Mouse (Mus musculus): Measurements from ENCODE around the gene Vamp4. TPM values are rescaled to one million over a fixed set of nuclear protein-coding genes. Genes with fewer than 3 reads are reported as not detected.
A peak's percentile ranks its signal among the peaks of the same experiment; 100 is the strongest.

The Vamp4 gene
- 15.5 and 20.4 TPM in 2 replicates for polyA plus RNA-seq (2015; fragmentation: Nextera tagmentation; extraction: Ambion mirVana)

GRCm38 (mm10) chr1:162570260-162570748 is at the start of gene Vamp4:
Gene Vamp4 (plus strand): TSS chr1:162570515.
- WGBS (ENCODE audit: insufficient replicate concordance) = under 1% methylated on average over 42 of the region's 43 CpGs
- H3K4me2 ChIP-seq = peak within 1 kb of the TSS; percentile 98
- peak within 1 kb of the TSS; percentile 75 for H3K27ac ChIP-seq
- no peaks in the 10 kb centered on the region for H3K9me3 ChIP-seq (replicated peaks)
- peak within 1 kb of the TSS; percentile 92 for H3K9ac ChIP-seq
- peak; percentile 98 for ATAC-seq (ENCODE audit: low read depth)
- peaks cover 20% of the 10 kb centered on the region for H3K4me1 ChIP-seq (replicated peaks)
- peak; percentile 88 for DNase-seq
- H3K27me3 ChIP-seq = no peaks in the 10 kb centered on the region; the same call in none of the 2 replicates
- H3K4me3 ChIP-seq (replicated peaks) = peak within 1 kb of the TSS; percentile 96
- H3K36me3 ChIP-seq = peaks cover 12% of the 10 kb centered on the region

GRCm38 (mm10) chr1:162529651-162530050 is 40.7 kb upstream of the Vamp4 start:
- DNase-seq (no peak), ATAC-seq (ENCODE audit: low read depth) (no peak)
- Histone ChIP-seq H3K27me3 (no peaks in the 10 kb centered on the region), H3K36me3 (peaks cover 19% of the 10 kb centered on the region), H3K9me3 (replicated peaks) (no peaks in the 10 kb centered on the region), H3K9ac (no peak overlapping the region), H3K4me3 (replicated peaks) (no peak overlapping the region), H3K4me1 (replicated peaks) (no peaks in the 10 kb centered on the region), H3K4me2 (no peak overlapping the region), H3K27ac (no peak overlapping the region)
- 48% methylated on average over 2 of the region's 2 CpGs for WGBS (ENCODE audit: insufficient replicate concordance)

- H3K27ac ChIP-seq = no peak overlapping the region
- H3K4me1 ChIP-seq (replicated peaks) = no peaks in the 10 kb centered on the region
- H3K36me3 ChIP-seq = peaks cover 30% of the 10 kb centered on the region
- ATAC-seq (ENCODE audit: low read depth) (no peak), DNase-seq (no peak)
- no peak overlapping the region for H3K9ac ChIP-seq
- H3K4me3 ChIP-seq (replicated peaks) = no peak overlapping the region
- no peaks in the 10 kb centered on the region for H3K9me3 ChIP-seq (replicated peaks)
- 89% methylated on average over 1 of the region's 1 CpGs for WGBS (ENCODE audit: insufficient replicate concordance)
- H3K27me3 ChIP-seq = no peaks in the 10 kb centered on the region
- no peak overlapping the region for H3K4me2 ChIP-seq
Observed at GRCm38 (mm10) chr1:162530666-162531065, 39.6 kb upstream of the Vamp4 start.

DNA sequence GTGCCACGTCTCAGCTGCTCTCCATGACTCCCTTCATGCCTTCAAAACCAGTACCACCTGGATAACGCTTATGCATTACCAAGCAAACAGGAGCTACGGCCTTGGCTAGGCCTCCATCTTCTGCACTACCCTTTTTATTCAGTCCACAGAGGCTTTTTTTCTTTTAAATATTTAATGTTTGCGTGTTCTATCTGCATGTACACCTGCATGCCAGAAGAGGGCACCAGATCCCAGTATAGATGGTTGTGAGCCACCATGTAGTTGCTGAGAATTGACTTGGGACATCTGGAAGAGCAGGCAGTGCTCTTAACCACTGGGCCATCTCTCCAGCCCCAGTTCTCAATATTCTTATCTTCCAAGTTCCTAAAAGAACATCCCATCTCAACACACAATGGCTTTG is 38.7 kb upstream of the Vamp4 start:
- WGBS (ENCODE audit: insufficient replicate concordance) = 61% methylated on average over 4 of the region's 4 CpGs
- Histone ChIP-seq H3K36me3 (peaks cover 39% of the 10 kb centered on the region), H3K4me1 (replicated peaks) (no peaks in the 10 kb centered on the region)

DNA sequence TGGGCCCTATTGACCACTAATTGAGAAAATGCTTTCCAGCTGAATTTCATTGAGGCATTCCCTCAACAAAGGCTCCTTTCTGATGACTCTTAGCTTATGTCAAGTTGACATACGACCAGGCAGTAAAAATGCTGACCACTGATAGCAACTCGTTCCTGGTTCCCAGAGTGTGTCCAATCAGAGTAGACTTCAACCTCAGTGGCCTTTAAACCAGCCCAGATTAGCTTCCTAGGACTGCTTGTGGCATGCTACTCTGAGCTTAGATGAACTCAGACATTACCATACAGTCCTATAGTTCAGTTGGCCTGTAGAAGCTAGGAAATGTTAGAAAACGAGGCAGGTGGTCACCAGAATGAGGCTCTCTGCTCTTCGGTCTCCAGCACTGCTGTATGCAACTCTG is 38.0 kb upstream of the Vamp4 start:
- no peak for DNase-seq
- WGBS (ENCODE audit: insufficient replicate concordance) = 58% methylated on average over 4 of the region's 4 CpGs

More for the DNA sequence above, 38.7 kb upstream of the Vamp4 start:
- ATAC-seq (ENCODE audit: low read depth) (no peak), DNase-seq (no peak)
- Histone ChIP-seq H3K4me3 (replicated peaks) (no peak overlapping the region), H3K9me3 (replicated peaks) (no peaks in the 10 kb centered on the region), H3K9ac (no peak overlapping the region), H3K27ac (no peak overlapping the region), H3K27me3 (no peaks in the 10 kb centered on the region), H3K4me2 (no peak overlapping the region)

GRCm38 (mm10) chr1:162533766-162534560 is 36.4 kb upstream of the Vamp4 start:
- Histone ChIP-seq H3K4me3 (replicated peaks) (no peak overlapping the region), H3K27me3 (no peaks in the 10 kb centered on the region), H3K4me2 (no peak overlapping the region), H3K4me1 (replicated peaks) (no peaks in the 10 kb centered on the region), H3K9me3 (replicated peaks) (no peaks in the 10 kb centered on the region), H3K9ac (no peak overlapping the region), H3K36me3 (peaks cover 57% of the 10 kb centered on the region), H3K27ac (no peak overlapping the region)
- WGBS (ENCODE audit: insufficient replicate concordance) = 86% methylated on average over 14 of the region's 14 CpGs
- no peak for DNase-seq
- ATAC-seq (ENCODE audit: low read depth) = no peak

More for the DNA sequence above, 38.0 kb upstream of the Vamp4 start:
- no peak for ATAC-seq (ENCODE audit: low read depth)
- H3K9ac ChIP-seq = no peak overlapping the region
- H3K36me3 ChIP-seq = peaks cover 46% of the 10 kb centered on the region
- no peak overlapping the region for H3K27ac ChIP-seq
- no peak overlapping the region for H3K4me3 ChIP-seq (replicated peaks)
- no peaks in the 10 kb centered on the region for H3K27me3 ChIP-seq
- no peak overlapping the region for H3K4me2 ChIP-seq
- H3K4me1 ChIP-seq (replicated peaks) = no peaks in the 10 kb centered on the region
- no peaks in the 10 kb centered on the region for H3K9me3 ChIP-seq (replicated peaks)

DNA sequence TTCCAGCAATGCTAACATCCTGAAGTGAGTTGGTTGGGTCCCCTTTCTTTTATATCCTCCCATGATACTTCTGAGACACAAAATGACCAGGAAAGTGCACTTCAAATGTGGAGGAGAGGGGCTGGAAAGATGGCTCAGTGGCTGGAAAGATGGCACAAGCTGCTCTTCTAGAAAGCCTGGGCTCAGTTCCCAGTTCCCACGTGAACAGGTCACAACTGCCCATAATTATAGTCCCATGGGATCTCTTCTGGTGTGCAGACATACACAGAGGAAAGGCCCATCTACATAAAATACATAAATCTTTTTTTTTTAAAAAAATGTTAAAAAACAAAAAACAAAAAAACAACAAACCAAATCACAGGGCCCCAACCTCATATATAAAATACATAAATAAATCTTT is 27.1 kb upstream of the Vamp4 start:
- DNase-seq (no peak), ATAC-seq (ENCODE audit: low read depth) (no peak)
- WGBS (ENCODE audit: insufficient replicate concordance) = 80% methylated on average over 1 of the region's 1 CpGs
- Histone ChIP-seq H3K9me3 (replicated peaks) (no peaks in the 10 kb centered on the region), H3K27ac (no peak overlapping the region), H3K36me3 (peaks cover 79% of the 10 kb centered on the region), H3K4me2 (no peak overlapping the region), H3K4me3 (replicated peaks) (no peak overlapping the region), H3K9ac (no peak overlapping the region), H3K4me1 (replicated peaks) (peaks cover 26% of the 10 kb centered on the region), H3K27me3 (no peaks in the 10 kb centered on the region)

- Histone ChIP-seq H3K9ac (peak overlapping the region; percentile 80), H3K4me3 (replicated peaks) (peak overlapping the region; percentile 80), H3K4me2 (peak overlapping the region; percentile 97), H3K27me3 (no peaks in the 10 kb centered on the region), H3K36me3 (peaks cover 38% of the 10 kb centered on the region), H3K9me3 (replicated peaks) (no peaks in the 10 kb centered on the region), H3K27ac (no peak overlapping the region), H3K4me1 (replicated peaks) (peaks cover 39% of the 10 kb centered on the region)
- WGBS (ENCODE audit: insufficient replicate concordance) = under 1% methylated on average over 10 of the region's 10 CpGs
- no peak for ATAC-seq (ENCODE audit: low read depth)
- DNase-seq = no peak
Observed at GRCm38 (mm10) chr1:162547607-162548006, 22.7 kb upstream of the Vamp4 start.

DNA sequence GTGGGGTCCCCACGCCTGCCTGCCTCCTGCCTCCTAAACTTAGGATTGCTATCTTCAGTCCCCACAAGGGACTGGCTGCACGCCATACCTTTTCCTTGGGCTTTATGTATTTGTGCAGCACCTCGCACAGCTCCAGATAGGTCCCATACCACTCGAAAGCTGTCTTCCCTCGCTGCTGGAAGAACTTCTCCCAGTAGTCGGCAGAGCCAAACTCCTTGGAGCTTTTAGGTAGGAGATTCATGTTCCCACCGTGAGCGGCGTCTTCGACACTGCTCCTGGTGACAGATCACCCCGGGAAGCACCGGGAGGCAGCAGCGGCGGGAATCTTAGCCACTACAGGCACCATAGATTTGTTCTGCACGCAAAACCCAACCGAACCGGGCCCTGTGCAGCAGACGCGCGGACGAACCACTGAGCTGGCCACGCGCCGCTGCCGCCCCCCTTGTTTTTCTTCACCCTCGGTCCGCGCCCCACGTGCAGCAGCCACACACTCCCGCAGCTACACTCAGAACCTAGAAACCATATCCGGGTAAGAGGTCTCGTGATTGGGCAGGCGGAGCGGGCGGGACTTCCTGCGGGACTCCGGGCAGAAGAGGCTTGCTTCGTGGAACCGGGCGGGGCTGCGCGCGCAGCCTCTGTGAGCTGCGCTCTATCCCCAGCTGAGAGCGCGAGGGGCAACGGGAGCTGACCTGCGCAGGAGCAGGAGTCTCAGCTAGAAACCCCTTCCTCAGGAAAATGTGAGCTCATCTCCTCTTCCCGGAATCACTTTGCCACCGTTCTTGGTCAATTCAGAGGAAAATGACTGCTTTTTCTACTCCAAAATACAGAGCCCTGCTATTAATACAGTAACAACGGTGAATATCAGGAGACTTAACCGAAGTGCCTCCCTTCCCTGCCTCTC is 22.0 kb upstream of the Vamp4 start, which contains the start of gene Mettl13:
TSS of gene Mettl13 (minus strand) at position 536 of the 901 bp plus-strand sequence.
- no peaks in the 10 kb centered on the region for H3K9me3 ChIP-seq (replicated peaks)
- peak within 1 kb of the TSS; percentile 80 for H3K9ac ChIP-seq
- H3K27me3 ChIP-seq = no peaks in the 10 kb centered on the region
- ATAC-seq (ENCODE audit: low read depth) (peak; percentile 98), DNase-seq (peak; percentile 90)
- H3K4me2 ChIP-seq = peak within 1 kb of the TSS; percentile 97
- H3K4me1 ChIP-seq (replicated peaks) = peaks cover 45% of the 10 kb centered on the region
- peak within 1 kb of the TSS; percentile 80 for H3K4me3 ChIP-seq (replicated peaks)
- under 1% methylated on average over 52 of the region's 52 CpGs for WGBS (ENCODE audit: insufficient replicate concordance)
- peak within 1 kb of the TSS; percentile 69 for H3K27ac ChIP-seq
- H3K36me3 ChIP-seq = peaks cover 31% of the 10 kb centered on the region

- no peaks in the 10 kb centered on the region for H3K27me3 ChIP-seq
- H3K36me3 ChIP-seq = peaks cover 25% of the 10 kb centered on the region
- H3K4me2 ChIP-seq = peak overlapping the region; percentile 97
- H3K9me3 ChIP-seq (replicated peaks) = no peaks in the 10 kb centered on the region
- H3K27ac ChIP-seq = peak overlapping the region; percentile 62
- DNase-seq (no peak), ATAC-seq (ENCODE audit: low read depth) (no peak)
- H3K4me3 ChIP-seq (replicated peaks) = peak overlapping the region; percentile 80
- 51% methylated on average over 10 of the region's 10 CpGs for WGBS (ENCODE audit: insufficient replicate concordance)
- peaks cover 49% of the 10 kb centered on the region for H3K4me1 ChIP-seq (replicated peaks)
- H3K9ac ChIP-seq = peak overlapping the region; percentile 80
Observed at GRCm38 (mm10) chr1:162548917-162549613, 21.2 kb upstream of the Vamp4 start.
